Mouse (Mus musculus): ENCODE data around the gene Sebox.
"Not testable (repeated sequence)": the region's sequence is repeated elsewhere in the genome, so short reads cannot be mapped to it uniquely, and the experiment has no call there.

The Sebox gene

GRCm38 (mm10) chr11:78497544-78498522 is 5.4 kb upstream of the Sebox start, which contains the start of gene Sarm1:
Gene Sarm1, minus strand, starts transcription at chr11:78497754.
- DNase-seq (ENCODE audit: low spot score): peak; percentile 97

- peak; percentile 30 for DNase-seq (ENCODE audit: low spot score)
Measured at GRCm38 (mm10) chr11:78499004-78499403, 4.2 kb upstream of the Sebox start, which contains the start of gene Vtn. Gene Vtn, plus strand, starts transcription at chr11:78499091.

GRCm38 (mm10) chr11:78499543-78499942 is 3.7 kb upstream of the Sebox start:
- no peak for DNase-seq (ENCODE audit: low spot score)

GRCm38 (mm10) chr11:78500623-78501202 is 2.5 kb upstream of the Sebox start:
- no peak for DNase-seq (ENCODE audit: low spot score)

- DNase-seq (ENCODE audit: low spot score): no peak
Measured at GRCm38 (mm10) chr11:78501529-78501928, 1.7 kb upstream of the Sebox start.

GRCm38 (mm10) chr11:78505430-78505829 is 2.2 kb downstream of the Sebox start:
- no peak for DNase-seq (ENCODE audit: low spot score)

GRCm38 (mm10) chr11:78509148-78509547 is 5.9 kb downstream of the Sebox start:
- DNase-seq (ENCODE audit: low spot score): peak; percentile 28

GRCm38 (mm10) chr11:78512025-78512957 is 9.0 kb downstream of the Sebox start, which contains the start of the genes Tmem199 and Poldip2:
Gene Tmem199, minus strand, starts transcription at chr11:78512172.
Gene Poldip2, plus strand, starts transcription at chr11:78512193.
- DNase-seq (ENCODE audit: low spot score): peak; percentile 96

GRCm38 (mm10) chr11:78513106-78513790 is 10.0 kb downstream of the Sebox start:
- no peak for DNase-seq (ENCODE audit: low spot score)

- peak; percentile 30 for DNase-seq (ENCODE audit: low spot score)
Measured at GRCm38 (mm10) chr11:78515549-78516325, 12.5 kb downstream of the Sebox start.

- no peak for DNase-seq (ENCODE audit: low spot score)
Measured at GRCm38 (mm10) chr11:78518931-78519330, 15.7 kb downstream of the Sebox start.

GRCm38 (mm10) chr11:78521880-78522279 is 18.6 kb downstream of the Sebox start:
- no peak for DNase-seq (ENCODE audit: low spot score)

GRCm38 (mm10) chr11:78522481-78522997 is 19.3 kb downstream of the Sebox start:
- peak; percentile 29 for DNase-seq (ENCODE audit: low spot score)

- DNase-seq (ENCODE audit: low spot score): peak; percentile 47
Measured at GRCm38 (mm10) chr11:78523241-78523955, 20.2 kb downstream of the Sebox start.

GRCm38 (mm10) chr11:78524838-78525237 is 21.6 kb downstream of the Sebox start:
- DNase-seq (ENCODE audit: low spot score): no peak

GRCm38 (mm10) chr11:78528714-78529113 is 25.5 kb downstream of the Sebox start:
- no peak for DNase-seq (ENCODE audit: low spot score)

- DNase-seq (ENCODE audit: low spot score): no peak
Measured at GRCm38 (mm10) chr11:78530001-78530400, 26.8 kb downstream of the Sebox start.

GRCm38 (mm10) chr11:78531046-78531445 is 27.8 kb downstream of the Sebox start:
- no peak for DNase-seq (ENCODE audit: low spot score)

- not testable (repeated sequence) for DNase-seq (ENCODE audit: low spot score)
Measured at GRCm38 (mm10) chr11:78531515-78531914, 28.3 kb downstream of the Sebox start.

Measured in embryo, embryonic 10.5 days (tissue).